Mouse (Mus musculus): ENCODE measurements around the gene Cd37.

Gene Cd37

DNA sequence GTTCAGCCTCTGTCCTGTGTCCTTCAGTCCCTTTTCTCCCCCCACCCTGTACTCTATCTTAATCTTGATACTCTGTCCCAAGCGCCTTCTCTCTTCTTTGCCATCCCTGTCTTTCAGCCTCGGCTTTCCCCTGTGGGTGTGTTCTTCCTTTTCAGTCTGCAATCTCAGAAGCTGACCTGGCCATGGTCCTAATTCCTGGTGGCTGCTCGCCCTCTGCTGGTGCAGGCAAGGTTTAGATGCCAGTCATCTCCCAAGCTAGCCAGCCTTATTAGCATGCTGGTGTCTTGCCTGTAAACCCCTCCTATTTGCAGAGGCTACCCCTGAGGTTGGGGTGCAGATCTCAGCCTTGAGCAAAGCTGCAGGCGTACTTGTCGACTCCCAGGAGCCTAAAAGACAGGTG is 40.5 kb downstream of the Cd37 start:
- peak; percentile 81 for DNase-seq (ENCODE audit: low read depth, low spot score)
- no peaks in the 10 kb centered on the region for H3K36me3 ChIP-seq (ENCODE audit: control insufficient read depth, insufficient read depth, low read length, poor library complexity, severe bottlenecking)
- H3K27me3 ChIP-seq (ENCODE audit: control insufficient read depth, insufficient read depth, low read length, poor library complexity, severe bottlenecking) = no peaks in the 10 kb centered on the region

DNA sequence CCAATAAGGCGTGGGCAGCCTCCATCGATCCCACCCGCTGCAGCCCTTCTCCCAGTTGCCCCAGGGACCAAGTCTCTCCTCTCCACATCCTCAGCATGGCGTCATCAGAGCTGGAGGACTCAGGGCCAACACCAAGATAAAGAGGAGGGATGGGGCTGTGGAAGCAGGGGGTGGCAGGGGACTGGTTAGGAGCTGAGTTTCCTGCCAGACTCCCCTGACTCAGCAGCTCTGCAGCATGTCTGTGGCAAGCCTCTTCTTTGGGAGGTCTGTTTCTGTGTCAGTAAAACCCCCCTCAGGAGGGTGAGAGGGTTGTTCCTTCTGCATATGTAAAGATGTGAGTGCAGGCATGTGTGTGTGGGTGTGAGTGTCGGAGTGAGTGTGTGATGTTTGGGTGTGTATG is 41.9 kb downstream of the Cd37 start:
- Histone ChIP-seq H3K27me3 (ENCODE audit: control insufficient read depth, insufficient read depth, low read length, poor library complexity, severe bottlenecking) (no peaks in the 10 kb centered on the region), H3K36me3 (ENCODE audit: control insufficient read depth, insufficient read depth, low read length, poor library complexity, severe bottlenecking) (no peaks in the 10 kb centered on the region)
- DNase-seq (ENCODE audit: low read depth, low spot score) = no peak

DNA sequence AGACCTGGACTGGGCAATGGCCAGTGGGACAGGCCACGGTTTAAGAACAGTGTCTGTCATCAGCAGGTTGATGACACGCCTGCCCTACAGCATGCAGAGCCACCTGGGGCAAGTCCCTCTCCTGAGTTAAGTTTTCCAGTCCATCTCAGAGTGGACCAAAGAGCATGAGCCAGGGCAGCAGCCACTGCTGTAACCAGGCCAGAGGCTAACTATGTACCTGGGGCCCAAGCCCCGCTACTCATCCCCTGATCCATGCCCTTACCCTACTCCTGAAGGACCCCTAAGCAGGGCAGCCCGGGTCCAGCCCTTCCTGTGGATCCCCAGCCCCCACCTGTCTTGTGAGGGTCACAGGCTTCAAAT is 42.8 kb downstream of the Cd37 start:
- Histone ChIP-seq H3K36me3 (ENCODE audit: control insufficient read depth, insufficient read depth, low read length, poor library complexity, severe bottlenecking) (no peaks in the 10 kb centered on the region), H3K27me3 (ENCODE audit: control insufficient read depth, insufficient read depth, low read length, poor library complexity, severe bottlenecking) (no peaks in the 10 kb centered on the region)
- DNase-seq (ENCODE audit: low read depth, low spot score) = no peak

DNA sequence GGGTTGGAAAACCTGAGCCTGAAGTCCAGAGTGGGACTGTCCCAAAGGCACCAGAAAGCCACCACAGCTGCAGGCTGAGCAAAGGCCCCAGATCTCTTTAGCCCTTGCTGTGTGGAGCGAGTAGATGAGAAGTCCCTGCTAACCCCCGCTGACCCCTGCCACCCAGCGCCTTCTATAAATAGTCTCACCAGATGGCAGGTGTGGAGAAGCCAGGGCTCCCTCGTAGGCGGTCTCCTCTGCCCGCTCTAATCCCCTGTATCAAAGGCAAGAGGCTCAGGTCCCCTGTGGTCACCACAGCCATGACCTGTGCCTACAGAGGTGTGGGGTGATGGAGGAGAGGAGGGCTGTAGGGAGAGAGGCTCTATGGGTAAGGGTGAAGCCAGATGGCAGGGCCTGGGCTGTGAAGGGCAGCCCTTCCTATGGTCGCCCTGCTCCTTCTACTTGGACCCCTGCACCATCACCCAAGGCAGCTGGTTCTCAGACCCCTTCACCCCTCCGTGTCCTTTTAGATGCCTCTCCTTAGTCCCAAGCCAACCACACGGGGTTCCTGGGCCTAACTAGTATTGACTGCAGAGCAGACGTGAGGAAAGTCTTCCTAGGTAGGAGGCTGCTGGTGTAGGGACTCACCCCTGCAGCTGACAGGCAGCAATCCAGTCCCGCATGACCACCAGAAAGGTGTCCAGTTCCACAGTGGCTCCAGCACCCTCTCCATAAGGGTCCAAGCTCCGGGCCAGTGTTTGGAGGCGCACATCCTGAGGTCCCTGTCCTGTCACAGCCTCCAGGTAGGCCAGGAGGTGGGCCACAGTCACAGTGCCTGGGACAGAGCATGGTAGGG is 43.4 kb downstream of the Cd37 start:
- H3K27me3 ChIP-seq (ENCODE audit: control insufficient read depth, insufficient read depth, low read length, poor library complexity, severe bottlenecking) = no peaks in the 10 kb centered on the region
- H3K36me3 ChIP-seq (ENCODE audit: control insufficient read depth, insufficient read depth, low read length, poor library complexity, severe bottlenecking) = no peaks in the 10 kb centered on the region
- DNase-seq (ENCODE audit: low read depth, low spot score) = no peak

DNA sequence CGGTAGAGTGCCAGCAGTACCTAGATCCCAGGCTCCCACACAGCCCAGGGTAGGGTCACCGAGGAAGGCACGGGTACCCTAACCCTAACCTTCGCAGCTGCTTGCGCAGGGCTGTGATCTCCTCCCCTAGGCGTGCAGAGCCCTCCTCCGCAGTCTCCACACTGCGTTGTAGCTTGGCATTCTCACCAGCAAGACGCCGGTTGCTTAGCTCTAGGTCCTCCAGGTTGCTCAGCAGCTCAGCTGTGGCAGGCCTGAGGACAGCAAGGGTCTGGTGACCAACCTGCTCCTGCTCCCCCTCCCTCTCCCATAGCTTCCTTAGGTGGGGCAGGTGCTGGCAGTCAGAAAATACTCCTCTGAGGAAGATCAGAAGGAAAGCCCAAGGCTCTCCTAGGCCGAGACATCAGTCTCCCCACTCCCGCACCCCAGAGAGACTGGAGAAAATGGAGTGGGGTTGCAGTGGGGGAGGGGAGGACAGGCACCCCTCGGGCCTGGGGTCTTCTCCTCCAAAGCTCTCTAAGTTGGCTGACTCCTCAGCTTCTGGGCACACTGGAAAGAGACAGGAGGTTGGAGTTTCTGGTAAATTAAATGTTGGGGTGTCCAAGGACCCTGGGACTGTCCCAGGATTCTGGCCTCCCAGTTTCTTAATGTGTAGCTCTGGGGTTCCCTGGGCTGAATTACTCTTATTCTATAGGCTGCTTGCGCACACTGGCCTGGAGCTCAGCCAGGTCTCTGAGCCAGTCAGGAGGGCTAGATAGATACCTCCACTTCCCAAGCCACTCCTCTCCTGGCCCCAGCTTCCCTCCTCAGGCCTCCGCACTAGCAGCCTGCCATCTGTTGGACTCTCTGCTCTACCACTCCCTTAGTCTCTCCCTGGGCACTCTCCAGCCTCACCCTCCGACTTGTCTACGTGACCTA is 44.8 kb downstream of the Cd37 start:
- Histone ChIP-seq H3K36me3 (ENCODE audit: control insufficient read depth, insufficient read depth, low read length, poor library complexity, severe bottlenecking) (no peaks in the 10 kb centered on the region), H3K27me3 (ENCODE audit: control insufficient read depth, insufficient read depth, low read length, poor library complexity, severe bottlenecking) (no peaks in the 10 kb centered on the region)
- no peak for DNase-seq (ENCODE audit: low read depth, low spot score)

DNA sequence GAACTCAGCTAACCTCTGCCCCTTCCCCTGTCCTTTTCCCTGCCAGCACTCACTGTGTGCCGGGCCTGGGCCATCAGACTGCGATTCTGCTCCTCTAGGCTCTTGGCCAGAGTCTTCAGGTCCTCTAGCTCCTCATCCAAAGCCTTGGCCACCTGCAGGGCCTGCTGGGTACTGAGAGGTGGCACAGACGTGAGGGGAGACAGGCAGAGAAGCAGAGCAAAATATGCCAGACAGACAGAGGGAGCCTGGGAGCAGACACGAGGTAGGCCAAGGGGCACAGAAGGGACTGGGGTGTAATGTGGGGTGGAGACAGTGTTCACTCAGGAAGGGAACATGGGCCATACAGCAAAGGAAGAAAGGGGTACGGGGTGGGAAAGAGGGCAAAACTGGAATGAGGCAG is 45.5 kb downstream of the Cd37 start:
- H3K36me3 ChIP-seq (ENCODE audit: control insufficient read depth, insufficient read depth, low read length, poor library complexity, severe bottlenecking) = no peaks in the 10 kb centered on the region
- H3K27me3 ChIP-seq (ENCODE audit: control insufficient read depth, insufficient read depth, low read length, poor library complexity, severe bottlenecking) = no peaks in the 10 kb centered on the region
- DNase-seq (ENCODE audit: low read depth, low spot score) = no peak

DNA sequence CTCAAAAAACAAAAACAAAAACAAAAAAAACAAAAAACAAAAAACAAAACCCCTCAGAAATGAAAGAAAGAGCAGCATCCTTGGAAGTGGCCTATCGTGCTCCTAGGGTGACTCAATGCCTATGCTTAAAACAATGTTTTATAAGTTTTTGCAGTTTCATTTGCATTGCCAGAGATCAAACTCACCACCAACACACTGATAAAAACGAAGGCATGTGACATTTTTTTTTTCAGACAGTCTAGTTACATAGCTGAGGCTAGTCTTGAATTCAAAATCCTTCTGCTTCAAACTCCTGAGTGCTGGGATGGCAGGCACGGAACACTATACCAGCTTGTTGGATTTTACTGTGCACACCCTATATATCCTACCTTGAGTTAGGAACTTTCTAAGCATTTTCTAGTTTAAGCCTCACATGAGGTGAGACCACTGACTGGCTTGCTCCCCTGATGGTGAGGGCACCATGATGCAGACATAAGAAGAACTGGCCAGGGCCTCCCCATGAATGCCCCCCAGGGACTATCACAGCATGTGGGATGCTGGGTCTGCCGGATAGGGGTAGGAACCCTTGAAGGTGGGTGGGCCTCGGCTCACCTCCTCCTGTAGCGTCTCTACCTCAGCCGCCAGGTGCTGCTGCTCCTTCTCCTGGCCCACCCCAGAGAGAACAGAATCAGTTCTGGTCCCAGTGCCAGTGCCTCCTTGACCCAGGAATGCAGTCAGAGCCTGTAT is 46.2 kb downstream of the Cd37 start:
- no peak for DNase-seq (ENCODE audit: low read depth, low spot score)
- Histone ChIP-seq H3K36me3 (ENCODE audit: control insufficient read depth, insufficient read depth, low read length, poor library complexity, severe bottlenecking) (no peaks in the 10 kb centered on the region), H3K27me3 (ENCODE audit: control insufficient read depth, insufficient read depth, low read length, poor library complexity, severe bottlenecking) (no peaks in the 10 kb centered on the region)

DNA sequence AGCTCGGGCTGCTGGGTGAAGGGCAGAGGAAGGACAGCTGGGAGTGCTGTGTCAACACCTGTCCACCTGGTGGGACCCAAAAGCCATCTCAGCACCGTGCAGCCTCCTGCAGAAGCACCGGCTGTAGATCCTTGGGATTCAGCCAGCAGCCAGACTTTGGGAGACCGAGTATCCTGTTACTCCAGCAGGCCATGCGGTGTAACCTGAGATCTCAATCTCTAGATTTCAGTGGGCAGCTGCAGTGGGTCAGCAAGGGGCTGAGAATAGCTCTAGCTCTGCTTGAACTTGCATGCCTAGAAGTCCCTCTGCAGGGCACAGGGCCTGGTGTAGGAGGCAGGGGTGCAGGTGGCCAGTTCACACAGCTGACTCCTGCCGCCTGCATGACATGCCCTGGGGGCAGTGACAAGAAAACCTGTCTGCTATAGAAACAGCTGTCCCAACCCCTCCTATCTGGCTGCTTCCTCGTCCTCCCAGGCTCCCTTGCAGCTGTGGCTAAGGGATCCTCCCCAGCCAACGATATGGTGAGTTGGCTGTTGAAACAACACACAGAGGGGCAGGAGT is 47.0 kb downstream of the Cd37 start:
- no peaks in the 10 kb centered on the region for H3K27me3 ChIP-seq (ENCODE audit: control insufficient read depth, insufficient read depth, low read length, poor library complexity, severe bottlenecking)
- DNase-seq (ENCODE audit: low read depth, low spot score) = no peak
- H3K36me3 ChIP-seq (ENCODE audit: control insufficient read depth, insufficient read depth, low read length, poor library complexity, severe bottlenecking) = no peaks in the 10 kb centered on the region

DNA sequence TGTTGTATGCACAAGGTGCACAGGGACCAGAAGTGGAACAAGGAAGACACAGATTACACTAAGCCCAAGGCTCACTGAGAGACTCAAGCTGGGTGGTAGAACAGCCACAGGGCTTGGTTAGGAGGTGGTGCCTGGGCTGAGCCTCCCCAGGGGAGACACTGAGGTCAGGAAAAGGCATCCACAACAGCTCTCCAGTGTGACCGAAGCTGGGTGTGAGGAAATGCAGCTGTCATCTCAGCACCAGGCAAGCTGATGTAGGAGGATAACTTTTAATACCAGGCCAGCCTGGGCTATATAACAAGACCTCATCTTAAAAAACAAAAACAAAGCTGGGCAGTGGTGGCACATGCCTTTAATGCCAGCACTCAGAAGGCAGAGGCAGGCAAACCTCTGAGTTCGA is 47.8 kb downstream of the Cd37 start:
- no peaks in the 10 kb centered on the region for H3K27me3 ChIP-seq (ENCODE audit: control insufficient read depth, insufficient read depth, low read length, poor library complexity, severe bottlenecking)
- H3K36me3 ChIP-seq (ENCODE audit: control insufficient read depth, insufficient read depth, low read length, poor library complexity, severe bottlenecking) = no peaks in the 10 kb centered on the region
- DNase-seq (ENCODE audit: low read depth, low spot score) = no peak

DNA sequence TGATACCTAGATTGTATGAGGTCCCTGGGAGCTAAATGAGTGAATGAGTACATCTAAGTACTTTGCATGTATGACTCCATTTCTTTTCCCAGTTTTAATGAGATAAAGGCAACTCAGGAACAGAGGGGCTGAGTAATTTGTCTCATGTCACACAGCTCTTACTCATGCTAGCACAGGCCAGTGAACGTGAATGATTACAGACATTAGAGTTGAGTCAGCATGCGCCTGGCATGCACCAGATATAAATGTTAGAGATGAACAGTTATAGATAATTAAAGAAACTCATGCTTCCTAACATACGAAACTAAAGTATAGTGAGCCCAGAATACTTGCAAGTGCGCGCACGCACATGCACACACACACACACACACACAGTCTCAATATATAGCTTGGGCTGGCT is 48.7 kb downstream of the Cd37 start:
- Histone ChIP-seq H3K36me3 (ENCODE audit: control insufficient read depth, insufficient read depth, low read length, poor library complexity, severe bottlenecking) (no peaks in the 10 kb centered on the region), H3K27me3 (ENCODE audit: control insufficient read depth, insufficient read depth, low read length, poor library complexity, severe bottlenecking) (no peaks in the 10 kb centered on the region)
- DNase-seq (ENCODE audit: low read depth, low spot score) = no peak

DNA sequence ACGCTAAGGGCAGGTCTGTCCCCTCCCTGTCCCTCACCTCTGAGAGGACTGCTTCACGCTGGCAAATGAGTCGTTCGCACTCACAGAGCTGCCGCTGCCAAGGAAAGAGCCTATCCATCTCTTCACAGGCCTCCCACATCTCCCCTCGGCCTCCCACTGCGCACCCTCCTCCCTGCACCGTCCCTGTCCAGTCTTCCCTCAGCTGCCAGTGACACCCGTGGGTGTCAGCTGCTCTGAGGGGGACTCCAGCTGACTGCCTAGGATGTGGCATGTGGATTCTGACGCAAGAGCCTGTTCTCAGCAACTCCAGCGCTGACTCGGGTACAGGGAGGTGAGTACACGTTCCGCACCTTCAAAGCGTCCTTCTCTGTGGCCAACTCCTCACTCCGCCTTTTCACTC is 49.3 kb downstream of the Cd37 start:
- DNase-seq (ENCODE audit: low read depth, low spot score) = no peak
- no peaks in the 10 kb centered on the region for H3K27me3 ChIP-seq (ENCODE audit: control insufficient read depth, insufficient read depth, low read length, poor library complexity, severe bottlenecking)
- H3K36me3 ChIP-seq (ENCODE audit: control insufficient read depth, insufficient read depth, low read length, poor library complexity, severe bottlenecking) = no peaks in the 10 kb centered on the region

DNA sequence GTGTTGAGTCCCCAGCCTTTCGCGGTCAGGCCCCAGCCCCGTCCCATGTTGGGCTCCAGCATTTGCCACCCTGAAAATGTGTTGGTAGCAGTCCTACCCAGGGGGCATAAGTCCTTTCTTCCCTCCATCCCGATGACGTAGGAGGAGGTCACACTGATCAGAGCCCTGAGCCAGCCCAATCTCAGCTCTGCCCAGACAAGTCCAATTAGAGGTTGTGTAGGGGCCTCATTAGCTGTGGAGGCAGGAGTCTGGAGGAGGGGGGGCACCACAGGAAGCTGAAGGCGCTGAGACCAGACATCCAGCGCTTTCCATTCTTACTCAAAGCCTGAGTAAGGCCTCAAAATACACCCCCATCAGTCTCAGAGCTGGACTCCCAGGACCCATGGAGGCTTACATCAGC is 53.0 kb downstream of the Cd37 start:
- DNase-seq (ENCODE audit: low read depth, low spot score) = no peak
- no peaks in the 10 kb centered on the region for H3K27me3 ChIP-seq (ENCODE audit: control insufficient read depth, insufficient read depth, low read length, poor library complexity, severe bottlenecking)

DNA sequence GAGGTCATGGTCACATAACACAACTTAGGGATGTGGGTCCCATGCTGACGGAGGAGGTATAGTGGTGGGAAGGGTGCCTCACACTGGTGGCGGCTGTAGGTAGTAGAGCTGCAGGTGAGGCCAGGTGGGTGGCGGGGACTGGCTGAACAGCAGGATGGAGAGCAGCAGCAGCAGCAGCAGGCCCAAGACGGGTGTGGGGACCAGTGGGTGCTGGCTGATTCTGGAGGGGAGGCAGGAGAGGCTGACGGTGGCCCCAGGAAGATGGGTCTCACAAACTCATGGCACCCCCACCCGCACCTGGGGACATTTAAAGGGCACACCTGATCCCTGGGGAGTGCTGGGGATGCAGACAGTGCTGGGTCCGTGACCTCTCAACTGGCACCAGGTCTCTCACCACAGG is 55.2 kb downstream of the Cd37 start:
- no peak for DNase-seq (ENCODE audit: low read depth, low spot score)
- Histone ChIP-seq H3K27me3 (ENCODE audit: control insufficient read depth, insufficient read depth, low read length, poor library complexity, severe bottlenecking) (no peaks in the 10 kb centered on the region), H3K36me3 (ENCODE audit: control insufficient read depth, insufficient read depth, low read length, poor library complexity, severe bottlenecking) (no peaks in the 10 kb centered on the region)

More for the DNA sequence above, 53.0 kb downstream of the Cd37 start:
- no peaks in the 10 kb centered on the region for H3K36me3 ChIP-seq (ENCODE audit: control insufficient read depth, insufficient read depth, low read length, poor library complexity, severe bottlenecking)

Measured in splenic B cell, adult 2 months (primary cell).